Mouse (Mus musculus) liver, postnatal 0 days (tissue): ENCODE results near the gene Hist1h3f.
A peak's percentile ranks its signal among the peaks of the same experiment; 100 is the strongest.

Source experiments
- CTCF ChIP-seq: sonication (generic); IDR thresholded peaks from 2 replicates; pipeline ENCODE4 v1.5.1; 2016; ENCODE audit warnings: antibody characterized with exemption, low read depth
- EP300 ChIP-seq: IDR thresholded peaks from 2 replicates; pipeline ENCODE4 v1.6.1; 2016; ENCODE audit warnings: antibody characterized with exemption, low read depth, mild to moderate bottlenecking

GRCm38 (mm10) chr13:23500424-23501200 is 43.2 kb upstream of the Hist1h3f start:
- TF ChIP-seq CTCF, result no peak
- 0 out of 2 replicates have a peak, but pooled peaks have one; percentile 3 for TF ChIP-seq EP300
